Mouse (Mus musculus) embryo, embryonic 10.5 days (tissue): ENCODE measurements around the gene Pnpla1.
A peak's percentile ranks its signal among the peaks of the same experiment; 100 is the strongest.

ENCODE experiments used
- DNase-seq: peaks from one replicate; pipeline ENCODE4 v3.0.0-alpha.2; 2015; ENCODE audit warnings: low spot score

The Pnpla1 gene

DNA sequence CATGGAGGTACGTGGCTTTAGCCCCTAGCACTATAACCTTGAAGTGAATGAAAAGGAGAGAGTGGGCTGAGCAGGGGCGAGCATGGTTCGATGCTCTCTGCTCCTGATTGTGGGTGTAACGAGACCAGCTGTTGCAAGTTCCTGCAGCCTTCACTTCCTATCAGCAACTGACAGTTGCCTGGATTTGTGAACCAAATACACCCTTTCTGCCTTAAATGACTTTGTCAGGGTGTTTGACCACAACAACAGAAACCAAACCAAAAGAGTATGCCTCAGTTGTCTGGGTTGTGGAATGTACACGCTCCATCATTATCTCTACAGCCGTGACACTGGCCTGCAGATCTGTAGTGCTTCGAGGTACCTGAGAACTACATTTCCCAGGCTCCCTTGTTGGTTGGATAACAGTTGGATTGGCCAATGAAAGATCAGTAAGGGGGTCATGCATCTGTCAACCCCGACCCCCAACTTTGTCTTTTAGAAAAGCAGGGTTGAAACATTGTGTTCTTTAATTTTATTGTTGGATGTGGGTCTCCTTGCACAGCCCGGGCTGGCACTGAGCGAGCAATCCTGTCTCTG is 25.8 kb downstream of the Pnpla1 start:
- DNase-seq: no peak

GRCm38 (mm10) chr17:28885231-28885630 is 27.0 kb downstream of the Pnpla1 start:
- no peak for DNase-seq

DNA sequence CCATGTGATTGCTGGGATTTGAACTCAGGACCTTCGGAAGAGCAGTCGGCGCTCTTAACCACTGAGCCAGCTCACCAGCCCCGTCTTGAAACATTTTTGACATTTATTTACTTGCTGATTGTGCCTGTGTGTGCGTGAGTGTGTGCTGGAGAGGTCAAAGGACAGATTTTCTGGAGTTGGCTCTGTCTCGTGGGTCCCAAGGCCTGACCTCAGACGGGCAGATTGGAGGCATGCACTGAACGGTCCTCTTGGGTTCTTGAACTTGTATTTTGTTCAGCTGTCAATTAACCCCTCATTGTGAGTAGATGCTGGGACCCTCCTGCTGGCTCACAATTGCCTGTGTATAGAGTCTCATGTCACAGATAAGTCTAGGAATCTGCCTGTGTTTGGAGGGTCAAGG is 28.1 kb downstream of the Pnpla1 start:
- no peak for DNase-seq

DNA sequence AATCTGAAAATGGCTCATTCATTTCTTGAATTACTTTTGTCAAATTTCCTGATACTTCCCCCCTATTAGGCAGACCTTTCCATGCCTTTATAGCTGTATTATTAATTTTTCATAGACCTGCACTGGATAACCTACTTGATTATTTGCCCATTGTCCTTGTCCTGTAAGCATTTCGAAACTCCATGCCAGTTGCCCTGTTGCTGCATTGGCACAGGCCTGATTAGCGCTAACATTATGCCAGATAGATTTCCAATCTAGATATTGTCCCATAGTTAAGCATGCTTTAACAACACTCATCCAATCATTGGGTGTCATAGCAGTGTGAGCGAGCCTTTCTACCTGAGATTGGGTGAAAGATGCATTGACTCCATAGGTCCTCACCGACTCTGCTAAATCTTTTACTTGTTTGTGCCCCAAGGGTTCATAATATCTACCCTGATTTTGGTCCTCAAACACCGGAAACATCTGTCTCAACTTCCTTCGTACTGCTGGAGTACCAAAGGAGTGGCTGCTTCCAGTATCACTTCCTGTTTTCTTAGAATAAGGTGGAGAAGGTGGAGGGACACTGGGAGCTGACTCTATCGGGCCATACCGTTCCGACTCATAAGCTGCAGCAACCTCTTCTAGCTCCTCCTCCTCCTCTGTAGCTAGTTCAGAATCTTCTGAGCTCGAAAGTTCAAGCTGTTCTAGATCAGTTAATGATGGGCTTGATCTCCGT is 36.0 kb downstream of the Pnpla1 start:
- no peak for DNase-seq

GRCm38 (mm10) chr17:28895217-28895875 is 37.1 kb downstream of the Pnpla1 start:
- DNase-seq: no peak

- no peak for DNase-seq
Measured at GRCm38 (mm10) chr17:28896095-28896780, 38.0 kb downstream of the Pnpla1 start.

- no peak for DNase-seq
Measured at GRCm38 (mm10) chr17:28897817-28898216, 39.6 kb downstream of the Pnpla1 start.

GRCm38 (mm10) chr17:28898249-28898648 is 40.0 kb downstream of the Pnpla1 start:
- no peak for DNase-seq

DNA sequence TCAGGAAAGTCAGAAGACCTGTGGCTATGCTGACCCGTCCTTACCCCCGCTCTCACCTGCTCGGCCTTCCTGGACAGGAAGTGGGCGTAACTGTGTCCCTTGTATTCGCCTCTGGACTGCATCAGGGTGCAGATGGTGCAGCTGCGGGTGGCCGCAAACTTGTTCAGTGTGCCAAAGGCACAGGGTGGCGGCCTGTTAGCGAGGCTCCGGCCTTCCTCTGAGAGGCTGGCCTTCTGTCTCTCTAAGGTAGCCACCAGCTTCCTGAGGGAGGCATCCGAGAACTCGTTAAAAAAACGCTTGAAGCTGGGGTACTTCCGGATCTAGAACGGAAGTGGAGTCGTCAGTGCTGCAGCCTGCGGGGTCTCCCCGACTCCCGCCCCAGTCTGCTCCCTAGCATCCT is 41.2 kb downstream of the Pnpla1 start:
- DNase-seq: no peak

- DNase-seq: no peak
Measured at GRCm38 (mm10) chr17:28901559-28901958, 43.3 kb downstream of the Pnpla1 start.

- DNase-seq: peak; percentile 84
Measured at GRCm38 (mm10) chr17:28904546-28905376, 46.5 kb downstream of the Pnpla1 start.

GRCm38 (mm10) chr17:28905377-28905916 is 47.2 kb downstream of the Pnpla1 start:
- DNase-seq: no peak

DNA sequence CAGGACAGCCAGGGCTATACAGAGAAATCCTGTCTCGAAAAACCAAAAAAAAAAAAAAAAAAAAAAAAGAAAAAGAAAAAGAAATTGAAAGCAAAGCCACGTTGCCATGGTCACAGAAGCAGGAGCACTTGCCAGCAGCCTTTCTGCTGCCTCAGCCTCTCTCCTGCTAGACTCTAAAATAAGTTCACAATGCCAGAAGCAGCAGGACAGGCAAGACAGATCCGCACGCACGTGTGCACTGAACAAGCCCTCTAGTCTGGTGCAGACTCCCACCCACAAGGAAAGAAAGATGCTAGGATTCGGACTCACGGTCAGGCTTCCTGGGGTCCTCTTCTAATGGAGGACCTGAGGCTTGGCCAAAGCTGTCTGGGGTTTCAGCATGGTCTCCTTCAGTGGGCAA is 49.7 kb downstream of the Pnpla1 start:
- DNase-seq: no peak

GRCm38 (mm10) chr17:28909252-28909941 is 51.2 kb downstream of the Pnpla1 start:
- peak; percentile 77 for DNase-seq

GRCm38 (mm10) chr17:28910139-28910538 is 51.9 kb downstream of the Pnpla1 start:
- DNase-seq: no peak

DNA sequence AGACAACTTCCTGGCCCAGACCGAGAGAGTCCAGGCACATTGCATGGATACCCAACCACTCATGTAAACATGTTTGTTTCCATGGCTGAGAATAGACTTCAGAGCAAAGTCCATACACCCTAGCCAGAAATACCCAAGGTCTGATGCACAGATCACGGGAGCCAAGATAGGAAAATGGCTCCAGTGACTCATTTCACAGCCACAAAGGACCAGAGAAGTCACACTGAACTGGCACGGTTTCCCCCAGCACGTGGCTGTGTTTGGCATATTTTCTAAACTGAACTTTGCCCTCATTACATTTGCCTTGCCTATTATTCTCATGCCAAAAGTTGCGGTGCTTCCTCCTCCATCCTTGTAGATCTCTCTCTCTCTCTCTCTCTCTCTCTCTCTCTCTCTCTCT is 55.0 kb downstream of the Pnpla1 start:
- DNase-seq: no peak

DNA sequence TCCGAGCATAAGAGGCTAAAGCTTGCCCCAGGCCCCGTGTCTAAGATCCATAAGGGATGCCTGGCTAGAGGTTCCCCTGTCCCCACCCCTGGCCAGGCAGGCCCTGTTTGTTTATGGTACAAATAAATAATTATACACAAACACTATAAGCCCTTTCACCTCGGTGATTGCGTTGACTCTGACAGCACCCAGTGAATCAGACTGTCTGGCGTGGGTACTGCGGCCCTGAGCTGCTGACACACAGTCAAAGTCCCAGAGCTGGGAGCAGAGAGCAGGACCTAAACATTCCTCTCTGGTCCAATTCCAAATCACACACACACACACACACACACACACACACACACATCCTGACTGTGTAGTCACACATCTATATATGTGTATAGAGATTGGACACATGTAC is 55.7 kb downstream of the Pnpla1 start:
- DNase-seq: no peak

- DNase-seq: no peak
Measured at GRCm38 (mm10) chr17:28915060-28915628, 56.9 kb downstream of the Pnpla1 start, which contains the start of gene 4930539E08Rik. Gene 4930539E08Rik (minus strand): TSS chr17:28915324.

- DNase-seq: no peak
Measured at GRCm38 (mm10) chr17:28916520-28916919, 58.3 kb downstream of the Pnpla1 start.

- DNase-seq: no peak
Measured at GRCm38 (mm10) chr17:28921086-28921485, 62.9 kb downstream of the Pnpla1 start.

GRCm38 (mm10) chr17:28922096-28922495 is 63.9 kb downstream of the Pnpla1 start:
- DNase-seq: no peak
